Mouse (Mus musculus): ENCODE data around the gene Fbxo27. TPM values are rescaled to one million over a fixed set of nuclear protein-coding genes. Genes with fewer than 3 reads are reported as not detected.
"Not testable (repeated sequence)": the region's sequence is repeated elsewhere in the genome, so short reads cannot be mapped to it uniquely, and the experiment has no call there.

The Fbxo27 gene
- polyA plus RNA-seq, 1 experiment from 2014 or later, result 4.3 TPM

GRCm38 (mm10) chr7:28694966-28695511 is 2.4 kb downstream of the Fbxo27 start:
- ATAC-seq (no peak), DNase-seq (ENCODE audit: low spot score) (no peak)
- peaks cover 20% of the 10 kb centered on the region; the same call in 1 of the 2 replicates for H3K27me3 ChIP-seq (replicated peaks; ENCODE audit: control insufficient read depth, insufficient read depth, low read length)
- no peak overlapping the region for H3K4me3 ChIP-seq (ENCODE audit: low read depth, low read length)
- no peak overlapping the region for H3K9ac ChIP-seq (ENCODE audit: low read length)
- WGBS, result 50% methylated on average over 8 of the region's 8 CpGs
- H3K9me3 ChIP-seq (replicated peaks; ENCODE audit: control insufficient read depth, low read length), result no peaks in the 10 kb centered on the region
- no peak overlapping the region for H3K27ac ChIP-seq (ENCODE audit: low read depth, low read length)
- no peaks in the 10 kb centered on the region for H3K36me3 ChIP-seq (ENCODE audit: control insufficient read depth, insufficient read depth, low read length)
- peaks cover 7% of the 10 kb centered on the region; the same call in 1 of the 2 replicates for H3K4me1 ChIP-seq (ENCODE audit: control insufficient read depth, insufficient read depth, low read length)
- no peak overlapping the region for H3K4me2 ChIP-seq (ENCODE audit: low read length)

GRCm38 (mm10) chr7:28697277-28697676 is 4.6 kb downstream of the Fbxo27 start:
- peaks cover 7% of the 10 kb centered on the region; the same call in 1 of the 2 replicates for H3K4me1 ChIP-seq (ENCODE audit: control insufficient read depth, insufficient read depth, low read length)
- no peaks in the 10 kb centered on the region for H3K36me3 ChIP-seq (ENCODE audit: control insufficient read depth, insufficient read depth, low read length)
- H3K9ac ChIP-seq (ENCODE audit: low read length), result no peak overlapping the region
- H3K9me3 ChIP-seq (replicated peaks; ENCODE audit: control insufficient read depth, low read length), result no peaks in the 10 kb centered on the region
- H3K27me3 ChIP-seq (replicated peaks; ENCODE audit: control insufficient read depth, insufficient read depth, low read length), result peaks cover 20% of the 10 kb centered on the region; the same call in 1 of the 2 replicates
- no peak overlapping the region for H3K4me3 ChIP-seq (ENCODE audit: low read depth, low read length)
- ATAC-seq (no peak), DNase-seq (ENCODE audit: low spot score) (no peak)
- no peak overlapping the region for H3K27ac ChIP-seq (ENCODE audit: low read depth, low read length)
- no peak overlapping the region for H3K4me2 ChIP-seq (ENCODE audit: low read length)
- WGBS, result 92% methylated on average over 11 of the region's 11 CpGs

GRCm38 (mm10) chr7:28700269-28700668 is 7.6 kb downstream of the Fbxo27 start:
- no peaks in the 10 kb centered on the region for H3K9me3 ChIP-seq (replicated peaks; ENCODE audit: control insufficient read depth, low read length)
- H3K4me1 ChIP-seq (ENCODE audit: control insufficient read depth, insufficient read depth, low read length), result no peaks in the 10 kb centered on the region
- ATAC-seq (no peak), DNase-seq (ENCODE audit: low spot score) (no peak)
- H3K9ac ChIP-seq (ENCODE audit: low read length), result no peak overlapping the region
- H3K4me3 ChIP-seq (ENCODE audit: low read depth, low read length), result no peak overlapping the region
- no peaks in the 10 kb centered on the region for H3K27me3 ChIP-seq (replicated peaks; ENCODE audit: control insufficient read depth, insufficient read depth, low read length)
- H3K36me3 ChIP-seq (ENCODE audit: control insufficient read depth, insufficient read depth, low read length), result no peaks in the 10 kb centered on the region
- WGBS, result 96% methylated on average over 4 of the region's 4 CpGs
- H3K4me2 ChIP-seq (ENCODE audit: low read length), result no peak overlapping the region
- H3K27ac ChIP-seq (ENCODE audit: low read depth, low read length), result no peak overlapping the region

GRCm38 (mm10) chr7:28701306-28701705 is 8.7 kb downstream of the Fbxo27 start:
- not testable (repeated sequence) for H3K4me3 ChIP-seq (ENCODE audit: low read depth, low read length); H3K27me3 ChIP-seq (replicated peaks; ENCODE audit: control insufficient read depth, insufficient read depth, low read length); DNase-seq (ENCODE audit: low spot score); H3K9me3 ChIP-seq (replicated peaks; ENCODE audit: control insufficient read depth, low read length); H3K36me3 ChIP-seq (ENCODE audit: control insufficient read depth, insufficient read depth, low read length); H3K27ac ChIP-seq (ENCODE audit: low read depth, low read length); H3K9ac ChIP-seq (ENCODE audit: low read length); H3K4me1 ChIP-seq (ENCODE audit: control insufficient read depth, insufficient read depth, low read length); ATAC-seq; H3K4me2 ChIP-seq (ENCODE audit: low read length)
- WGBS, result 96% methylated on average over 12 of the region's 12 CpGs

- H3K4me3 ChIP-seq (ENCODE audit: low read depth, low read length), result no peak overlapping the region
- DNase-seq (ENCODE audit: low spot score) (no peak), ATAC-seq (no peak)
- no peaks in the 10 kb centered on the region for H3K36me3 ChIP-seq (ENCODE audit: control insufficient read depth, insufficient read depth, low read length)
- no peaks in the 10 kb centered on the region for H3K9me3 ChIP-seq (replicated peaks; ENCODE audit: control insufficient read depth, low read length)
- H3K4me2 ChIP-seq (ENCODE audit: low read length), result no peak overlapping the region
- no peaks in the 10 kb centered on the region for H3K4me1 ChIP-seq (ENCODE audit: control insufficient read depth, insufficient read depth, low read length)
- 82% methylated on average over 9 of the region's 9 CpGs for WGBS
- H3K27me3 ChIP-seq (replicated peaks; ENCODE audit: control insufficient read depth, insufficient read depth, low read length), result no peaks in the 10 kb centered on the region
- H3K9ac ChIP-seq (ENCODE audit: low read length), result no peak overlapping the region
- H3K27ac ChIP-seq (ENCODE audit: low read depth, low read length), result no peak overlapping the region
Observed at GRCm38 (mm10) chr7:28702601-28703143, 10.0 kb downstream of the Fbxo27 start.

- H3K27ac ChIP-seq (ENCODE audit: low read depth, low read length), result no peak overlapping the region
- no peaks in the 10 kb centered on the region for H3K4me1 ChIP-seq (ENCODE audit: control insufficient read depth, insufficient read depth, low read length)
- H3K4me2 ChIP-seq (ENCODE audit: low read length), result no peak overlapping the region
- H3K27me3 ChIP-seq (replicated peaks; ENCODE audit: control insufficient read depth, insufficient read depth, low read length), result no peaks in the 10 kb centered on the region
- ATAC-seq (no peak), DNase-seq (ENCODE audit: low spot score) (no peak)
- no peaks in the 10 kb centered on the region for H3K36me3 ChIP-seq (ENCODE audit: control insufficient read depth, insufficient read depth, low read length)
- no peaks in the 10 kb centered on the region for H3K9me3 ChIP-seq (replicated peaks; ENCODE audit: control insufficient read depth, low read length)
- no peak overlapping the region for H3K9ac ChIP-seq (ENCODE audit: low read length)
- no peak overlapping the region for H3K4me3 ChIP-seq (ENCODE audit: low read depth, low read length)
Observed at GRCm38 (mm10) chr7:28709454-28709853, 16.8 kb downstream of the Fbxo27 start.

- Histone ChIP-seq H3K27me3 (replicated peaks; ENCODE audit: control insufficient read depth, insufficient read depth, low read length) (no peaks in the 10 kb centered on the region), H3K9me3 (replicated peaks; ENCODE audit: control insufficient read depth, low read length) (no peaks in the 10 kb centered on the region), H3K27ac (ENCODE audit: low read depth, low read length) (no peak overlapping the region), H3K36me3 (ENCODE audit: control insufficient read depth, insufficient read depth, low read length) (no peaks in the 10 kb centered on the region), H3K9ac (ENCODE audit: low read length) (no peak overlapping the region), H3K4me2 (ENCODE audit: low read length) (no peak overlapping the region), H3K4me1 (ENCODE audit: control insufficient read depth, insufficient read depth, low read length) (no peaks in the 10 kb centered on the region), H3K4me3 (ENCODE audit: low read depth, low read length) (no peak overlapping the region)
- ATAC-seq (no peak), DNase-seq (ENCODE audit: low spot score) (no peak)
- WGBS, result 67% methylated on average over 3 of the region's 3 CpGs
Observed at GRCm38 (mm10) chr7:28710962-28711361, 18.3 kb downstream of the Fbxo27 start.

- no peak for ATAC-seq
- DNase-seq (ENCODE audit: low spot score), result no peak
- no peaks in the 10 kb centered on the region for H3K4me1 ChIP-seq (ENCODE audit: control insufficient read depth, insufficient read depth, low read length)
- H3K4me2 ChIP-seq (ENCODE audit: low read length), result no peak overlapping the region
- H3K27me3 ChIP-seq (replicated peaks; ENCODE audit: control insufficient read depth, insufficient read depth, low read length), result no peaks in the 10 kb centered on the region
- 90% methylated on average over 5 of the region's 5 CpGs for WGBS
- no peaks in the 10 kb centered on the region for H3K36me3 ChIP-seq (ENCODE audit: control insufficient read depth, insufficient read depth, low read length)
- no peak overlapping the region for H3K4me3 ChIP-seq (ENCODE audit: low read depth, low read length)
- no peak overlapping the region for H3K27ac ChIP-seq (ENCODE audit: low read depth, low read length)
- H3K9ac ChIP-seq (ENCODE audit: low read length), result no peak overlapping the region
- H3K9me3 ChIP-seq (replicated peaks; ENCODE audit: control insufficient read depth, low read length), result no peaks in the 10 kb centered on the region
Observed at GRCm38 (mm10) chr7:28714667-28715066, 22.0 kb downstream of the Fbxo27 start.

- Histone ChIP-seq H3K36me3 (ENCODE audit: control insufficient read depth, insufficient read depth, low read length) (no peaks in the 10 kb centered on the region), H3K4me2 (ENCODE audit: low read length) (no peak overlapping the region), H3K4me1 (ENCODE audit: control insufficient read depth, insufficient read depth, low read length) (no peaks in the 10 kb centered on the region), H3K4me3 (ENCODE audit: low read depth, low read length) (no peak overlapping the region), H3K9ac (ENCODE audit: low read length) (no peak overlapping the region), H3K9me3 (replicated peaks; ENCODE audit: control insufficient read depth, low read length) (no peaks in the 10 kb centered on the region), H3K27ac (ENCODE audit: low read depth, low read length) (no peak overlapping the region), H3K27me3 (replicated peaks; ENCODE audit: control insufficient read depth, insufficient read depth, low read length) (no peaks in the 10 kb centered on the region)
- no peak for ATAC-seq
- DNase-seq (ENCODE audit: low spot score), result no peak
- 94% methylated on average over 2 of the region's 2 CpGs for WGBS
Observed at GRCm38 (mm10) chr7:28715598-28715997, 22.9 kb downstream of the Fbxo27 start.

Measured in forebrain, embryonic 14.5 days (tissue).